Mouse (Mus musculus): ENCODE measurements around the gene Supt20. TPM values are rescaled to one million over a fixed set of nuclear protein-coding genes. Genes with fewer than 3 reads are reported as not detected.
A peak's percentile ranks its signal among the peaks of the same experiment; 100 is the strongest.

Supt20 gene
- polyA plus RNA-seq, 1 experiment from 2014 or later, result 97.1 TPM

DNA sequence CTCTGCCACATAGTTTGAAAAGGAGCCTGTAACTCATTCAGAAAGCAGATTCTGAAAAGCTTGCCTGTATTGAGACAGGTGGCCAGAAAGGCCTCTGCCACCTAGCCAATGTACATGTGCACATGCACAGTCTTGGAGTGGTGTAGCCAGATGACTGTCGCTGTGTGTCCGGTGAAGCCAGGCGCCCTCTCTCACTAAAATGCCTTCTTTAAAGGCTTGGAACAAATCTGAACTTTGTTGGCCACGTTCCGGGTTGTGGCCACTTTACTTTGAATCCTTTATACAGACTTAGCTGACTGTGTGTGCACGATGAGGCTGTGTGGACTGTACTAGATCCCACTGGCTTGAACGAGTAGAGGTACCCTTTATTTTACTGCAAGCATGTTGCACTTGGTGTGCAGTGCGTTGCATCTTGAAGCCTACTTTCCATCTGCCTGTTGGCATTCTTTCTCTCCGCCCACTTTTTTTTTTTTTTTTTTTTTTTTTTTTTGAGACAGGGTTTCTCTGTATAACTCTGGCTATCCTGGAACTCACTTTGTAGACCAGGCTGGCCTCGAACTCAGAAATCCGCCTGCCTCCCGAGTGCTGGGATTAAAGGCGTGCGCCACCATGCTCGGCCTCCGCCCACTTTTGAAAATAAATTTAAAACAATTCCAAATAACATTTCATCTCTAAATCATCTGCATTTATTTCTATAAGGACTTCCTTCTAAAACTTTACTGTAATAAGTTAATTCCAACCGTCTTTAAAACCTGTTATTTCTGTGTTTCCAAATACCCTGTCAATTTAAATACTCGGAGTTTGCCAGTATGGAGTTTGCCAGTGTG, 43.7 kb downstream of the Supt20 start:
- Histone ChIP-seq H3K27me3 (ENCODE audit: control insufficient read depth, insufficient read depth, low read depth, low read length) (no peaks in the 10 kb centered on the region), H3K36me3 (ENCODE audit: control insufficient read depth, insufficient read depth, low read length) (peaks cover 19% of the 10 kb centered on the region), H3K27ac (ENCODE audit: low read length) (peak overlapping the region; percentile 100; the same call in 1 of the 2 replicates), H3K9me3 (ENCODE audit: control insufficient read depth, low read length) (no peaks in the 10 kb centered on the region), H3K9ac (ENCODE audit: low read length) (peak overlapping the region; percentile 97), H3K4me2 (ENCODE audit: low read depth, low read length) (peak overlapping the region; percentile 83), H3K4me3 (ENCODE audit: low read length) (peak overlapping the region; percentile 89), H3K4me1 (replicated peaks; ENCODE audit: control insufficient read depth, insufficient read depth, low read length) (no peaks in the 10 kb centered on the region; the same call in 1 of the 2 replicates)
- ATAC-seq (ENCODE audit: low read depth), result no peak
- WGBS, result 47% methylated on average over 18 of the region's 18 CpGs

DNA sequence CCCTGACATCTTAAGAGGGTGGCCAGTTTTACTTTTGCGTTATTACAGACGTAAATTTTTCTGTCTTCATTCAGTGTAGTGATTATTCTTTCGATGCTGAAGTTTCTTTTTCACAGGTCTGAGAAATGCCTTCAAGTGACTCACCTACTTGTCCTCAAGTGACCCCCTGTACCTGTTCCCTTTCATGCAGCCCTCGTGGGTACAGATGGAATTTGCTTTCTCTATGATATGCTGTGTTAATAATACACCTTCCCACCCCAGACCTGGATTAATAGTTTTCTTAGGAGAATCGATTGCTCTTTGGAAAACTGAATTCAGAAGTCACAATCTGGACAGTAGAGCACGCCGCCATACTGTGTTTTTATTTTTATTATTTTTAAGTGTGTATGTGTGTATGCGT, 44.7 kb downstream of the Supt20 start:
- no peaks in the 10 kb centered on the region for H3K27me3 ChIP-seq (ENCODE audit: control insufficient read depth, insufficient read depth, low read depth, low read length)
- no peak overlapping the region for H3K27ac ChIP-seq (ENCODE audit: low read length)
- 83% methylated on average over 8 of the region's 8 CpGs for WGBS
- peaks cover 26% of the 10 kb centered on the region for H3K36me3 ChIP-seq (ENCODE audit: control insufficient read depth, insufficient read depth, low read length)
- no peak overlapping the region for H3K4me2 ChIP-seq (ENCODE audit: low read depth, low read length)
- H3K9me3 ChIP-seq (ENCODE audit: control insufficient read depth, low read length), result no peaks in the 10 kb centered on the region
- no peaks in the 10 kb centered on the region; the same call in 1 of the 2 replicates for H3K4me1 ChIP-seq (replicated peaks; ENCODE audit: control insufficient read depth, insufficient read depth, low read length)
- ATAC-seq (ENCODE audit: low read depth), result no peak
- H3K4me3 ChIP-seq (ENCODE audit: low read length), result no peak overlapping the region
- no peak overlapping the region for H3K9ac ChIP-seq (ENCODE audit: low read length)

DNA sequence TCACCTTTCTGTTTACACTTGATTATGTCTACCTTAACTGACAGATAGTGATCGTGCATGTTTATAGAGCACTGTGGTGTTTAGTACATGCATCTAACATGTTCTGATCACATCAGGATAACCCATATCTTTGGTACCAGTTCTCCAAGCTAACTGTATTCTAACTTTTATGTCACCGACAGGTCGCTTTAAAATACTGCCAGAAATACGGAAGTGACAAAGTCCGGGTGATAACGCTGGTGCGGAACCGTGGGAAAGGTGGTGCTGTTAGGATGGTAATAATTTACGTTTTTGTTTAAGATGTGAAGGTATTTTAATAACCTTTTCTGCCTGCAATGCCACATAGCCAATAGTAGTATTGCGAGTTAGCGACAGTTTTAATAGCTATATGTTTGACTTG, 49.4 kb downstream of the Supt20 start:
- Histone ChIP-seq H3K9ac (ENCODE audit: low read length) (no peak overlapping the region), H3K36me3 (ENCODE audit: control insufficient read depth, insufficient read depth, low read length) (peaks cover 48% of the 10 kb centered on the region), H3K27ac (ENCODE audit: low read length) (no peak overlapping the region), H3K9me3 (ENCODE audit: control insufficient read depth, low read length) (no peaks in the 10 kb centered on the region), H3K4me1 (replicated peaks; ENCODE audit: control insufficient read depth, insufficient read depth, low read length) (no peaks in the 10 kb centered on the region), H3K4me3 (ENCODE audit: low read length) (no peak overlapping the region), H3K4me2 (ENCODE audit: low read depth, low read length) (no peak overlapping the region), H3K27me3 (ENCODE audit: control insufficient read depth, insufficient read depth, low read depth, low read length) (no peaks in the 10 kb centered on the region)
- no peak for ATAC-seq (ENCODE audit: low read depth)
- WGBS, result 94% methylated on average over 11 of the region's 11 CpGs

DNA sequence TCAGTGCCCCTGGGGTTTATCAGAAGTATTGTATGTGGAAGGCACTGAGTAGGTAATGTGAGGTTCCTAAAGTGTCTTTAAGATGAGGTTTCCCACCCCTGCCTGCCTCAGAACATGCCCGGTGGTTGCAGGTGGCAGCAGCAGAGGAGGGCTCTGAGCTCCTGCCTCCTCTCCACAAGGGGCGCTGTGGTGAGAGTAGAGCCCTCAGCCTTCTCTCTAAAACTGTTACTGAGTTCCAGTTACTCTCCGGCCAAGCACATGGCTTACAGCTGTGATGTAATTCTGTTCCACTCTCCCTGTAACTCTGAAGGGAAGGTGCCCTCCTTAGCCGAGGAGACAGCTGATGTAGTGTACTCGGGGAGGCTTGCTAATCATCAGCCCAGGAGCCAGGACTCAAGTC, 53.2 kb downstream of the Supt20 start:
- Histone ChIP-seq H3K36me3 (ENCODE audit: control insufficient read depth, insufficient read depth, low read length) (peaks cover 65% of the 10 kb centered on the region), H3K4me2 (ENCODE audit: low read depth, low read length) (no peak overlapping the region), H3K27ac (ENCODE audit: low read length) (no peak overlapping the region), H3K27me3 (ENCODE audit: control insufficient read depth, insufficient read depth, low read depth, low read length) (no peaks in the 10 kb centered on the region), H3K9me3 (ENCODE audit: control insufficient read depth, low read length) (no peaks in the 10 kb centered on the region), H3K4me1 (replicated peaks; ENCODE audit: control insufficient read depth, insufficient read depth, low read length) (no peaks in the 10 kb centered on the region), H3K9ac (ENCODE audit: low read length) (no peak overlapping the region), H3K4me3 (ENCODE audit: low read length) (no peak overlapping the region)
- peak; percentile 20; the same call in 1 of the 2 replicates for ATAC-seq (ENCODE audit: low read depth)
- WGBS, result 55% methylated on average over 5 of the region's 5 CpGs

DNA sequence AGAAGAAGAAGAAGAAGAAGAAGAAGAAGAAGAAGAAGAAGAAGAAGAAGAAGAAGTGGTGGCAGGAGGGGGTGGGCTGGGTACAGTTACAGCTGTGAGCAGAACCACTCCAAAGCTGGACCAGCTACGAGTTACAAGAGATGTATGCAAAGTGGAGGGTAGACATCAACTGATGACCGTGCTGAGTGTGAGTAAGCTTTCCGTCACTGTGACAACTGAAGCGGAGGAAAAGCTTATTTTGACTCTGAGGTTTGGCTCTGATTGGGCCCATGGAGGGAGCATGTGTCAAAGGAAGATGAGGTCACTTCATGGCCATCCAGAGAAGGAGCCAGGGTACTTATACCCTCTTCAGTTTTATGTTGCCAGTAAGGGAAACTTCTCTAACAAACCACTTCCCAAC, 60.8 kb downstream of the Supt20 start:
- no peaks in the 10 kb centered on the region for H3K9me3 ChIP-seq (ENCODE audit: control insufficient read depth, low read length)

DNA sequence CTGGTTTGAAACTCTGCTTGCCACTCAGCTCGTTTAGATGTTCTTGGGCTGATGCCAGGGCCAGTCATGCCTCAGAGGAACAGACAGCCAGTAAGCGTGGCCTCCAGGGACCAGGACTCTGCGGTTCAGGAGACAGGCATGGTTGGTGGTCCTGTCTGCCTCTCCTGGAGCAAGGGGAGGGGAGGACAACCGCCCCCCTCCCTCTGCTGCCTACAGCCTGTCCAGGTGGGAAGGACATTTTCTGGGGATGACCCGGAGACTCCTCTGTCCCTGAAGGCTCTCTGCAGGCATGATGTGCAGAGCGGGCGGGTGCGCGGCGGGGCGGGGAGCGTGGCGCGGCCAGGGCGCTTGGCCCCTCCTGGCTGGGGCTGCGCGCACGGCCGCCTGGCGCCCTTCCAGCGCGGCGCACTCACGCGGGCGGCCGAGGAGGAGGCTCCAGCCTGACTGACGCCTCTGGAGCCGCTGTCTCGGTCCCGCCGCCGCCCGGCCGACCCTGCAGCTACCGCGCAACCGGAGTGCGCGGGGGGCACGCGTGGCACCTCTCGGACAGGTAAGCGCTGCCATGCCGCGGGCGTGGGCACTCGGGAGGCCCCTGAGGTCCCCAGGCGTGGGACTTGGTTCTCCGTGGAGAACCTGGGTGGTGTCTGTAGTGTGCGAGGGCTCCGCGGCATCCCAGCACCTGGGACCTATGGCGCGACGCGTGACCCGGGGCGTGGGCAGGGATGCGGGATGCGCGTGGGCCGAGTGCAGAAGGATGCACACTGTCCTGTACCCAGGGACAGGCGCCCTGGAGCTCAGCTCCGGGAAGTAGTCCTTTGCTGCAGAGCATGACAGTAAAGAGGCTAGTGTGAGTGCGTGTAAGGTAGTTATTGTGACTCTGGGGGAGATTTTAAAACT, 62.8 kb downstream of the Supt20 start, which contains the start of gene Smad9:
Gene Smad9, plus strand, starts transcription at position 438 of the 897 bp plus-strand sequence.
- H3K4me1 ChIP-seq (replicated peaks; ENCODE audit: control insufficient read depth, insufficient read depth, low read length), result peaks cover 22% of the 10 kb centered on the region
- no peaks in the 10 kb centered on the region; the same call in 1 of the 2 replicates for H3K27me3 ChIP-seq (ENCODE audit: control insufficient read depth, insufficient read depth, low read depth, low read length)
- no peaks in the 10 kb centered on the region for H3K9me3 ChIP-seq (ENCODE audit: control insufficient read depth, low read length)
- H3K27ac ChIP-seq (ENCODE audit: low read length), result peak within 1 kb of the TSS; percentile 88
- H3K4me3 ChIP-seq (ENCODE audit: low read length), result peak within 1 kb of the TSS; percentile 82
- peak; percentile 90 for ATAC-seq (ENCODE audit: low read depth)
- H3K4me2 ChIP-seq (ENCODE audit: low read depth, low read length), result peak within 1 kb of the TSS; percentile 98
- H3K9ac ChIP-seq (ENCODE audit: low read length), result peak within 1 kb of the TSS; percentile 85
- peaks cover 6% of the 10 kb centered on the region for H3K36me3 ChIP-seq (ENCODE audit: control insufficient read depth, insufficient read depth, low read length)
- under 1% methylated on average over 40 of the region's 66 CpGs for WGBS

More for the DNA sequence above, 60.8 kb downstream of the Supt20 start:
- 61% methylated on average over 4 of the region's 4 CpGs for WGBS
- H3K9ac ChIP-seq (ENCODE audit: low read length), result no peak overlapping the region
- peaks cover 20% of the 10 kb centered on the region for H3K4me1 ChIP-seq (replicated peaks; ENCODE audit: control insufficient read depth, insufficient read depth, low read length)
- H3K27ac ChIP-seq (ENCODE audit: low read length), result no peak overlapping the region
- H3K27me3 ChIP-seq (ENCODE audit: control insufficient read depth, insufficient read depth, low read depth, low read length), result no peaks in the 10 kb centered on the region; the same call in 1 of the 2 replicates
- peaks cover 21% of the 10 kb centered on the region for H3K36me3 ChIP-seq (ENCODE audit: control insufficient read depth, insufficient read depth, low read length)
- H3K4me3 ChIP-seq (ENCODE audit: low read length), result no peak overlapping the region
- H3K4me2 ChIP-seq (ENCODE audit: low read depth, low read length), result no peak overlapping the region
- ATAC-seq (ENCODE audit: low read depth), result no peak

DNA sequence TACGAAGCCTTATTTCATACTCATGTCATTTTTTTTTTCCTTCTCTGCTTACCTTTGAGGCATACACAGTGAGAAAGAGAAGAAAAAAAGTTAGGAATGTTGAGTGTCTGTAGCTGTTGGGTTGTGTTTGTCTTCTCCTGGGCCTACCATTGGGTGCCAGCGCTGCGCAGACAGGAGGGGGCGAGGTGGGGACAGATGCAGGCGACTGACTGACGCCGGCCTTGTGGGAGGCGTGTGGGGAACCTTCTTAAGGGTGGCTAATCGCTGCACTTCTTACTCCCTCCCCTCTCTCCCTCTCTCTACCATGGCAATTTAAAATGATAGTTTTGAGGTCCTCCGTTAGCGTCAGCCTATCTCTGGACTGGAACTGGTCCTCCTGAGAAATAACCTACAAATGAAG, 63.5 kb downstream of the Supt20 start:
- Histone ChIP-seq H3K36me3 (ENCODE audit: control insufficient read depth, insufficient read depth, low read length) (peaks cover under 1% of the 10 kb centered on the region), H3K9me3 (ENCODE audit: control insufficient read depth, low read length) (no peaks in the 10 kb centered on the region), H3K4me1 (replicated peaks; ENCODE audit: control insufficient read depth, insufficient read depth, low read length) (peaks cover 29% of the 10 kb centered on the region), H3K4me3 (ENCODE audit: low read length) (peak overlapping the region; percentile 82), H3K27ac (ENCODE audit: low read length) (peak overlapping the region; percentile 88), H3K4me2 (ENCODE audit: low read depth, low read length) (peak overlapping the region; percentile 98), H3K9ac (ENCODE audit: low read length) (peak overlapping the region; percentile 85), H3K27me3 (ENCODE audit: control insufficient read depth, insufficient read depth, low read depth, low read length) (no peaks in the 10 kb centered on the region; the same call in 1 of the 2 replicates)
- ATAC-seq (ENCODE audit: low read depth), result peak; percentile 76
- WGBS, result 0% methylated on average over 11 of the region's 11 CpGs

DNA sequence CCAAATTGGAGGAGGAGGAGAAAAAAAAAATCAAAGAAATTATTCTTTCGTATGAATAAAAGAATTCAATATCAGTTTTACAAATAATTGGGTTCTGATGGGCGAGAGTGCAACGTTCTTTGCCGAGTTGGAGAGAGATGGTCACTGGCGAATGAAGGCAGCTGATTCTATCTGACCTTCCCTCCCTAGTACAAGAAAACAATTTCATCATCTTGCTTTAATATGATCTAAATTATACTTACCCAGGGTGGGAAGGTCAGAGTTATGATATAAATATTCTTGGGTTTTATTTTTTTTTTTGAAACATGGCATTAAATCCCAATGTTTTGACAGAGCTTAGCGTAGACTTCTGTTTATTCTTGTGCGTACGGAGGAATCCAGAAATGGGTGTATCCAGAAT, 64.8 kb downstream of the Supt20 start:
- H3K4me3 ChIP-seq (ENCODE audit: low read length), result no peak overlapping the region
- H3K27ac ChIP-seq (ENCODE audit: low read length), result no peak overlapping the region
- H3K4me1 ChIP-seq (replicated peaks; ENCODE audit: control insufficient read depth, insufficient read depth, low read length), result peaks cover 29% of the 10 kb centered on the region
- ATAC-seq (ENCODE audit: low read depth), result no peak
- no peak overlapping the region for H3K9ac ChIP-seq (ENCODE audit: low read length)
- H3K9me3 ChIP-seq (ENCODE audit: control insufficient read depth, low read length), result no peaks in the 10 kb centered on the region
- H3K27me3 ChIP-seq (ENCODE audit: control insufficient read depth, insufficient read depth, low read depth, low read length), result no peaks in the 10 kb centered on the region; the same call in 1 of the 2 replicates
- WGBS, result 52% methylated on average over 8 of the region's 8 CpGs
- no peaks in the 10 kb centered on the region for H3K36me3 ChIP-seq (ENCODE audit: control insufficient read depth, insufficient read depth, low read length)
- H3K4me2 ChIP-seq (ENCODE audit: low read depth, low read length), result peak overlapping the region; percentile 37

DNA sequence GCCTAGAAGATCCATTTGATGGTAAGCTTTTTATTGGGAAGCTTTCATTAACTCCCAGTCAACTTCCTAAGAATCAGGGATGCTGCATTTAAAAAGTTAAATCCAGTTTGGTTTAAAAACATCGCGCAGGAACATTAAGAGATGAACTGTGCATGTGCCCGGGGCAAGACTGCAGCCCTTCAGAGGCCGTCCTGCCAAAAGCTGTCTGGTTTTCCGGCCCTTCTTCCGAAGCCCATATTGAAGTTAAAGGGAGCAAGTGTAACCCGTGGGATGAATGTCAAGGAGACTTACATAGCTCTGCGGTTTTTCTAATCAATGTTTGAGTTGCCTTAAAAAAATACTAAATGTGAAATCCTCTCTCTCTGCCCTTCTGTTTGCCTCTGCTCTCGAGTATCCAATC, 66.6 kb downstream of the Supt20 start:
- Histone ChIP-seq H3K4me2 (ENCODE audit: low read depth, low read length) (no peak overlapping the region), H3K4me3 (ENCODE audit: low read length) (no peak overlapping the region), H3K36me3 (ENCODE audit: control insufficient read depth, insufficient read depth, low read length) (no peaks in the 10 kb centered on the region), H3K9me3 (ENCODE audit: control insufficient read depth, low read length) (no peaks in the 10 kb centered on the region), H3K27me3 (ENCODE audit: control insufficient read depth, insufficient read depth, low read depth, low read length) (no peaks in the 10 kb centered on the region; the same call in 1 of the 2 replicates), H3K4me1 (replicated peaks; ENCODE audit: control insufficient read depth, insufficient read depth, low read length) (peaks cover 32% of the 10 kb centered on the region), H3K9ac (ENCODE audit: low read length) (no peak overlapping the region), H3K27ac (ENCODE audit: low read length) (no peak overlapping the region)
- ATAC-seq (ENCODE audit: low read depth), result no peak
- 60% methylated on average over 9 of the region's 9 CpGs for WGBS

All from lung, embryonic 16.5 days (tissue).